Mouse (Mus musculus): Measurements from ENCODE around the gene Itgb1. TPM values are rescaled to one million over a fixed set of nuclear protein-coding genes. Genes with fewer than 3 reads are reported as not detected.

The Itgb1 gene
- 17.5 and 17.8 TPM in 2 replicates for polyA plus RNA-seq (2021; fragmentation: Nextera tagmentation)
- long read RNA-seq, experiment 1, transcript Itgb1-201 (16 exons, 3,815 nt): major isoform, 27 of 55 reads
- long read RNA-seq, experiment 1, partial matches to known transcripts: 17 of 55 reads
- long read RNA-seq, experiment 1, other reads (novel, unspliced or antisense): 4 of 55 reads
- long read RNA-seq, experiment 2, transcript Itgb1-201 (16 exons, 3,815 nt): major isoform, 253 of 291 reads
- long read RNA-seq, experiment 2, partial matches to known transcripts: 27 of 291 reads
- long read RNA-seq, experiment 2, other reads (novel, unspliced or antisense): 11 of 291 reads

GRCm38 (mm10) chr8:128685507-128686428, at the start of gene Itgb1:
Gene Itgb1 (plus strand): TSS chr8:128685654.

Other genes with a start within 250 kb of the Itgb1 start
- not detected in 2 replicates for gene Gm3952, start 113.0 kb downstream of the Itgb1 start, polyA plus RNA-seq (2021; fragmentation: Nextera tagmentation)